Mouse (Mus musculus) CD4-positive helper T cell, adult 2 months (primary cell): Measurements from ENCODE around the gene Scaf11.
"Not testable (repeated sequence)": the region's sequence is repeated elsewhere in the genome, so short reads cannot be mapped to it uniquely, and the experiment has no call there.

Experiments
- DNase-seq: peaks from one replicate; pipeline ENCODE4 v3.0.0-alpha.2; 2012; ENCODE audit warnings: low read depth, missing footprints, low spot score

The Scaf11 gene

DNA sequence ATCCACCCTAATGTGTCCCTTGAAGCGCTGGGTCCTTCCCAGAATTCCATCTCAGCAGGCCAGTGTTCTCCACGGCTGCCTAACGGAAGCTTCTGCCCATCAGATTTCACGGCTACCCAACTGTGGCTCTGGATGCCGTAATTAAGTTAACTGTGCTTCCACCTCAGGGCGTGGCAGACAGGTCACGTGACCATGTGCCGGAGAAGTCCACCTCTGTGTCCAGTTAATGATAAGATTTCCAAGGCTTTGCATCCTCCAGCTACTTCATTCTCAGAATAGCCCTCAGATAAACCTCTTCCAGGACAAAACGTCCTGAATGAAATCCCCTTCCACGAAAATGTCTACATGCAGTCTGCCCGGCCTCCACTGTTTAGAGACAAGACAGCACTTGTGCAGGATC is 4.4 kb upstream of the Scaf11 start:
- DNase-seq: no peak

DNA sequence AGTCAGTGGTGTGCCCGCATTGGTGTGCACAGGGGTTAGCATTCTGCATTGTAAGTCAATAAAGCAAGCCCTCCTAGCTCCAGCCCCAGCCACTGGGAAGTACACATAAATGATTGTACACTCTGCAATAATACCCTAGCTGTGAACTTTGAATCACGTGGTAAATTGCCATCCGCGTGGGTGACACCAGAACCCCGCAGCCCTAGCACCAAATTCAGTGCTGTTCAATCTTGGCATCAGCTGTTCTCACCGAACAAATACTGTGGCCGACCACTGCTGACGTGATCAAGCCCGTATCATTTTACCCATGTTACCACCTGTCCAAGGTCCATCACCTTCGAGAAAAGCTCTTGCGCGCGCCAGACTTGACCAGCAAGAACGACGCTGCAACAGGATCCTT is 3.2 kb upstream of the Scaf11 start:
- no peak for DNase-seq

DNA sequence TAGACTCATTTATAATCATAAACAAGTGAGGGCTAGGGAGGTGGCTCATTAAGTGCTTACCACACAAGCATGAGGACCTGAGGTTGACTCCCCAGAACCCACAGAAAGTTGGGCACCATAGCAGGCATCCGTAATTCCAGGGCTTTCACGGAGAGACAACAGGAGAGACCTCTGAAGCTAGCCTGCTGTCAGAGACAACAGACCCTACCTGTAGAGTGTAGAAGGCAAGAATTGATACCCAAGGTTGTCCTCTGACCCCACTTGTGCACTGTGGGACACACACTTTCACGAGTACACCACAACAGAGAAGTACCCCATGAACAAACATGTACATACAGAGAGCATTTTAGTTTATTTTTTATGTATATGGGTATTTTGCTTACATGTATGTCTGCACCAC is 2.0 kb upstream of the Scaf11 start:
- no peak for DNase-seq

DNA sequence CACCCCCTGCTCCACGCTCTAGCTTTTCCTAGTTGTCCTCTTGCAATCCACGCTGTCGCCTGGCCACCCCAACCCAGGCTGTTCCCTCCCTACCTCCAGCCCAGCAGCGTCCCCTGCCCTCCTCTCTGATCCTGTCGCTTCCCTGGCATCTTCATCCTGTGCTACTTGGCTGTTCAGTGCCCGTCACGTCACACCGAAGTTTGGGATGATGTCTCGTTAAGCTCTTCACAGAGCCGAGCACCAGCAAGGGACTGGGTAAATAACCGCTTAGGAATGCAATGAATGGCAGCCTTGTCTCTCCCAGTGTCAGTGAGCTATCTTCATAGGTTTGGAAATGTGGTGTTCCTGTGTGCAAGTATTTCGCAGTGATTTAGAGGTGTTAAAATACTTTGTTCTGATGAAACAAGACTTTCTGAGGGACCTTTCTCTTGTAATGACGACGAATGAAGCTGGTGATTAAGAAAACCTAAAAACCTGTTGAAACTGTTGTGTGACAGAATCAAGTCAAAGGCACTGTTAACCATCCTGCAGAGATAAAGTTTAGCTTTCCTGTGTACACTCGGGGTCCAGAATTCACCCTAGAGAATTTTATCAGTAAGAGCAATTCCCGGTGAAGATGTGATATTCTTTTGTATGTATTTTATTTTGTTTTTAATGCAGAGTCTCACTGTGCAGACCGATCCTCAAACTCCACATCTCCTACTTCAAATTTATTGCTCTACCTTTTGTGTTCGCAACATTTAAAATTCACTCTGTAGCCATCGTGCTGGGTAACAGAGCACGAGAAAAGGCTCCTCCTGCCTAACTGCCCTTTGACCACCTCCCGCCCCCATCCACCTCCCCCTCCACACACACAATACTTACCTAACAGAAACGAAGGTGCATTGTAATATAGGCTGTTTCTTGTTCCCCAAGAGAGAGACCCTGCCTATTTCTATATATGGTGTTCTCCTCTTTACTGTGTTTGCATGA is 1.2 kb upstream of the Scaf11 start:
- no peak for DNase-seq

DNA sequence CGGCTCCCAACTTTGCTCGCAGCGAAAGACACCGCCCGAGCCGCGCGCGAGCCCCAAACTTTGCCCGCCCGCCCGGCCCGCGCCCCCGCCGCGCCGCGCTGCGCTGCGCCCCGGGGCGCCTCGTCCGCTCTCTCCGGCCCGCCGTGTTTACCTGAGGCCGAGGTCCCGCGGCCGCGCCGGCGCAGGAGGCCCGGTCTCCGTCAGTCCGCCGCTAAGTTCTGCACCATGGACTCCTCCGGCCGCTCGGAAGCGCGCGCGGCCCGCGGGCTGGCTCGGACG is 253 bp downstream of the Scaf11 start:
- no peak for DNase-seq

DNA sequence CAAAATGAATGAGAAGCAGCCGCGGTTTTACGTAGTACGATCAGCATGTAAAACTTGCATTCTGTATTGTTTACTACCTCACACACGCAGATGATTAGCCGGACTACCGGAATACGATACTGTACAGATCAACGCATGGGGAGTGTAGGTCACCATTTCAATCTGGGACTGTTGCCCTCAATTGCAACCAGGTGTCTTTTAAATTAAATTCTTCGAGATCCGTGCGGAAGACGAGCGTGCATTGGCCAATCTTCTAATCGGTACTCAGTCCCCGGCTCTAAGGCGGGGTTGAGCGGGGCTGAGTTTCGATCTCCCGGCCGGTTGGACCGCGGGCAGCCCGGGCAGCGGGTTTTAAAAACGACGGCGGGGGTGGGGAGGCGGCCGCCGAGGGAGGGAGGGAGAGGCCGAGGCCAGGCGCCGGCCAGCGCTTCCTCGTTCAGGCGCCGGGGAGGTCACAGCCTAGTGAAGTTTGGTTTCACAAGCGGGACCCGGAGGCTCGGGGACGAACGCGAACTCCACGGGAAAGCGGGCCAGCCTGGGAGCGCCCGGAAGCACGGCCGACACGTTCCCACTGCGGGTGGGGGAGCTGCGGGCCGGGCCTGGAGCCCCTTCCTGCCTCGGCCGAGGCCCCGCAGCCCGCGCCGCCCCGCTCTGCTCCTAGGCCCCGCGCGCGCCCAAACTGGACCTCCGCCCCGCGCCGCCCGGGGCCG is 747 bp downstream of the Scaf11 start:
- DNase-seq: peak; percentile 68

DNA sequence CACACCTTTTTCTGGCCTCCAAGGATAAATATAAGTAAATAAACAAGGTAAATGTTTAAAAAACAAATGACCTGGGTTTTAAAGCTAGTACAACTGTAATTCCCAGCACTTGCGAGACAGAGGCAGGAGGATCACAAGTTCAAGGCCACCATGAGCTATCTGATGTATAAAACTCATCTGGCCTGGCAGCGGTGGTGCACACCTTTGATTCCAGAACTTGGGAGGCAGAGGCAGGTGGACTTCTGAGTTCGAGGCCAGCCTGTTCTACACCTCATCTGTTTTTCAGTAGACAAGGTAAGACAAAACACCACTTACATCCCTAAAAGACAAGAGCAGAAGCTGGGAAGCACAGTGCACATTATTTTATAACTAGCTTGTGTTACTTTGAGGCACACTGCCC is 2.4 kb downstream of the Scaf11 start:
- DNase-seq: no peak

DNA sequence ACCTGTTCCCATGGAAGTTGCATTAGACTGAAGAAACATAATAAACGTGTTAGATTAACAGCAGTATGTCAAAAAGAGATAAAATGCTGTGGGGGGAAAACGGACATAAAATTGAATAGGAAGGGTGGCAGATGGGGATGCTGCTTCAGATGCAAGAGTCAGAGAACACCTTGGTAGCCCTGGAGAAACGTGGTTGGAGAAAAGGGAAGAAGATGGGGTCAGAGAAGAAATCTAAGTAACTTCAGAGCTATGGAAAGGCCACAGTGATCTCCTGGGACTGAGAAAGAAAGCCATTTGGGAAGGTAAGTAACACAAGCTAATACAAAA is 3.3 kb downstream of the Scaf11 start:
- DNase-seq: no peak

DNA sequence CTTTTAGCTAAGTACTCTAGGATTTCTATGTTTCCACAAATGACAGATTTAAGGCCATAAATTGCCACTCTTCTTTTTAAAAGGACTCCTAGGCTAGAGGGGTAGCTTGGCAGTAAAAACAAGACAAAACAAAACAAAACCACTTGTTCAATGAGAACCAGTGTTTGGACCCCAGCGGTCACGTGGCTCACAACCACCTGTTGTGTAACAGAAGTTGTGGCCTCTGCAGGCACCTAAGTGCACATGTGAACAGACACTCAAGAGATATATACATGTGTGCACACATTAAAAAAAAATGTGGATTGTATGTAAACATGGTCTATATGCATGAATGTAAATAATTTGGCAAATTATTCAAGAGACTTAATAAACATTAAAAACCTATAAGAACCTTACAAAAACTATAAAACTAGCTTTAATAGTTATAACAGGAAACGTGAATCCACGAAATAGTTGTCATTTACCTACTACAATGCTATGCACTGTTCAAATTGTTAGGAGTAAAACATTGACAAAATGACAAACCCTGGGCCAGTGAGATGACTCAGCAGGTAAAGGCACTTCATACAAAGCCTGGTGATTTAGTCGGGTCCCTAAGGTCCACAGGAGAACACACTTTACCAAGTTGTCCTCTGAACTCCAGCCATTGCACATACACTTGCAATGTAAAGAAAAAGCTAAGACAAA is 3.8 kb downstream of the Scaf11 start:
- no peak for DNase-seq

DNA sequence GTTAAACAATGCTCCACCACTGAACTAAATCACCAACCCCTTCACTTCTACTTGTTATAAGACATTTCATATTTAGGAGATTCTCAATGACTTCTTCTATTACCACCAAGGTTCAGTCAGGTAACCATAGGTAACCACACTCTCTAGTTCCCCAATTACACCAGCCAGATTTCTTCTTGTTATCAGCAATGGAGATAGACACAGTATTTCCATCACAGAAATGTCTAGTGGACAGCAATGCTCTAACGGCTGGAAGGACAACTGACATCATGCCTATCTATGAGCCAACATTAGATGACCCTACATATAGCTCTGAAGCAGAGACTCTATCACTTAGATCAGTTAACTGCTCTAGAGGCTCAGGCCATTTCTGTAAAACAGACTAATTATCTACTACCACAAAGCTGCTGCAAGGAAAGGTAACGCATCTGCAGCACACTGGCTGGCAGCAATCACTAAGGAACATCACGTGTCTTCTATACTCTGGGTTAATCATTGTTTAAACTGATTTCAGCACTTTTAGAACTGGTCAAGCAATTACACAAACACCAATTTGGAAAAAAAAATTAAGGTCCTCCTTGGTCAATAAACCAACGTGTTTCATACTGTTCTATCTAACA is 4.9 kb downstream of the Scaf11 start:
- DNase-seq: no peak

DNA sequence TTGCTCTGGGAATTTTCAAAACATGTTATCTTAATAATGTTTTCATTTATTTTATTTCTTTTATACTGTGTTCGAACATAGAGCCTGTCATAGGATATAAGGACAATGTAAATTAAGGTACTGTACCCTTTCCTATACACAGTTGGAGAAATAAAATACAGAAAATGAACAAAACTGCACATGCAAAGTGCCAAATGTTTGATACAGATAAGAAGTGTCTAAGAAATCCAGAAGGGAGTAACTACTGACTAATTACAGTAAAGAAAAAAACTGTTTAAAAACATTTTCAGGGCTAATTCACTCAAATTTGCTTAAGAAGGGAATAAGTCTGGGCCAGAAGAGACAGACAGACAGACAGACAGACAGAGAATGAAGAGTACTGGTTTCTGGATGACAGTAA is 7.3 kb downstream of the Scaf11 start:
- no peak for DNase-seq

DNA sequence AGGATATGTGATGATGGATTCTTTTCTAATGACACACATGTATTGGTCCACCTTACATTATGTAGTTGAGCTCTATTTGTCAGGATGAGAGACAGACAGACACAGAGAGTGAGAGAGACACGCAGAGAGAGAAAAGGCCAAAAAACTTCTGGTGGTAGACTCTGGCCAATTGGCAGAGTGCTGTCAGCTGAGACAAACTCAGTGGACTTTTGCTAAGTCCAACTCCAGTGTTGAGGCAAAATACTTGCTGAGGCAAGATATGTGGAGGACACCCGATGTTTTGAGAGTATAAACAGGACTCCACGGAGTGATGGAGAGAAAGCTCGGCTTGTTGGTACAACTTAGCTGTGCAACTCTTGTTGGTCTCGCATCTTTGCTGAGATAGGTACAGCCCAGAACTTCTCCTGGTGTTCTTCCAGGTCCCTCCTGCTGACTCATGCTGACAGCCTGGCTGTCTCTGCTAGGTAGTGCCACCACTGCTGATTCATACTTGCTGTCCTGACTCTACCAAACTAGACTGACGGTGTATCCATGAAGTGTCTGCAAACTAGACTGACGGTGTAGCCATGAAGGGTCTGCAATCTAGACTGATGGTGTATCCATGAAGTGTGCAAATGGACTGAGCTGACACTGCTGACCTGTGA is 11.9 kb downstream of the Scaf11 start:
- no peak for DNase-seq

DNA sequence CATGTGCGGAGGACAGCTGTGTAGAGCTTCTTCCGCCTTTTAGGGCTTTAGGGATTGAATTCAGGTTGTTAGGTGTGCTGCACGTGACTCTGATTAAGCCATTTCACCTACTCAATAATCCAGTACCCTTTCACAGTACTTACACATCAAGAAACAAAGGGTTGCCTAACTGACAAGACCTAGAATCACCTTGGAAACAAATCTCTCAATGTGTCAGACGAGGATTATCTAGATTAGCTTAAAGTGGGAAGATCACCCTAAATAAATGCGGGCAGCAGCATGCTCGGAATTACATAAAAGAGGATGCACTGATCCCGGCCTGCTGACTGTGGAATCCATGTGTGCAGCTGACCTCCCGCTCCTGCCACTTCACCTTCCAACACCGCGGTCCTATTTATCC is 13.9 kb downstream of the Scaf11 start:
- no peak for DNase-seq

DNA sequence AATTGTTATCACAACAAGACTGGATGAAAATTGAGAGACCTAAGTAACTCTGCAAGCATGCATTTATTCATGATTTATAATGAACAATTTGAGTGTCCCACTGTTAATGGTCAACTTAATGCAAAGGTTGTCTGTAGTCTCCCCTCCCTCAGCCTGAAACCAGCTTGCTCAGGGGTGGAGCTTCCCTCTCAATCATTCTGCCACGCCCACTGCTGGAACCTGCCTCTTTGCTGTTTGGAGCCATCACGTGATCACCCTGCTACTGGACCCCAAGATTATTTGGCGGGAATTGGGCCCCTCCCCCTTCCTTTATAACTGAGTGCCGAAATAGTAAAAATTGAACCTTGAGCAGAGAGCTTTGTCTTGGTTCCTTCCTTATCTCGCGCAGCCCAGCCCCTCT is 19.2 kb downstream of the Scaf11 start:
- DNase-seq: not testable (repeated sequence)

DNA sequence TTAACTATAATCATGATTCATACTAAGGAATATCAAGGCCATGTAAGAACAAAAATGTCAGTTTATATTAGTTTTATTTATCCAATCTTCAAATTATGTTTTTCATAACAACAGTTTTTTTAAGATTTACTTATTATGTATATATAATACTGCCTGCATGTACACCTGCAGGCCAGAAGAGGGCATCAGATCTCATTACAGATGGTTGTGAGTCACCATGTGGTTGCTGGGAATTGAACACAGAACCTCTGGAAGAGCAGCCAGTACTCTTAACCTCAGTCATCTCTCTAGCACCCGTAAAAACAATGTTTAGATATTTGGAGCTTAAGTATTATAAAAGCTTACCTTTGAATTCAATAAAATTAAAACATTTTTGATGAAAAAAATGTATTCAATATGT is 26.4 kb downstream of the Scaf11 start:
- DNase-seq: no peak

DNA sequence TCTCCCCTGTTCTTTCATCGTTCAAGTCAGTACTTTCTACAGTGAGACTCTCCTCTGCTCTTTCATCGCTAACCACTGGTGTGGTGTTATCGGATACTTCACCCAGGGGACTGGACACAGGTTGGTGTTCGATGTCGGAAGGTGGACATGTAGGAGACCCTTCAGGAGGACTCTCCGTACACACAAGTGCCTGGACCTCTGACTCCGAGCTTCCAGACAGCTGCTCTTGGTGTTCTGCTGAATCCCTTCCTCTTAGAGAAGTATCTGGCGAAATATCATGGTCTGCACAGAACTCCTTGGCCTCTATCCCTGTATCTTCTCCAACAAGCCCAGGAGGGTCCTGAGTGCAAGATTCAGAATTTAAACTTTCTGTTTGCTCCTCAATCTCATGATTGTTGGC is 40.7 kb downstream of the Scaf11 start:
- no peak for DNase-seq

DNA sequence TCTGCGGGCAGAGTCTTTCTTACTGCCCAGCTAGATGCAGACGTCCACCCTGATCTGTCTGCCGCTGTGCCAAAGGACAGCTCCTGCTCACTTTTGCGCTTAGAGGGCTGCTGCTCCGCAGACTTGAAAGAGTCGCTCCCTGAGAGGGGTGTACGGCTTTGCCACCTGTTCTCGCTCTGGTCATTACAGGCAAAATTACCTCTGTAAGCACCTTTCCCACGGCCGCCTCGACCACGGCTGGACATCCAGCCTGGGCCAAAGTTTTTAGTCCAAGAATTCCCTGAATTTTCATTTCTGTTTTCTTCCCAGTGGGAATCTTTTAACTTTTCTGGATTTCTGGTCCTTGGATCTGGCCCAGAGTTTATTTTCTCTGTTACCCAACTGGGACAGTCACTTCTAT is 42.5 kb downstream of the Scaf11 start:
- no peak for DNase-seq

DNA sequence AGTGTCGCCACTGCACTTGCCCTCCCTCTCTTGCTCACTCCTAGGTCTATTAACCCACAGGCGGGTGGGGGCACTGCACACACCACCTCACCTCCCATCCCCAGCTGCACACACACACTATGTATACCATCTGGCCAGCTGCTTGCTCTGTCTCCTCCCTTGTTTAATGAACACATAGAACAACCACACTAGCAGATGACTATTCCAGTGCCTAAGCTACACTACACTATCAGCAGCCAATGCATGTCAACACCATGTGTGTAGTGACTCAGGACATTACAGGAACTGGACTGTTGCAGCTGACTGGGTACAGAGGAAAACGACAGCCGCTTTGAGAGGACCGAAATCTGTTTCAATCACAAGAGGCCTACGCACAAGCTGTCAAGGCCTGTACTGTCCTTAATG is 51.9 kb downstream of the Scaf11 start:
- no peak for DNase-seq

DNA sequence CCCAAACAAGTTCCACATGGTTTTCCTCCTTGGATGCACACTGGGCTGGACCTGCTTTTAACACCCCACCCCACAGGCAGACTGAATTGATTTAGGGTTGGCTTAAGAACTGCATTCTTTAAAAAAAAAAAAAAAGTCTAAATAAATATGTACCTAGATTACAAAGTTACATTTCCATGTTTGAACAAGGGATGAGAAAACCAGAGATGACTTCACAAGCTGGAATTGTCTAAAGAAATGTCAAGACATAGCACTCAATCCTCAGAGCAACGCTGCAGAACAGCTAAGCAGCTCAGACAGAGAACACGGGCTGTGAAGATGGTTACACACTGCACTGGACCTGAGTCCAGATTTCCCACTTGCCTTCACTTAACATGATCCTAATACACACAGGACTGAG is 53.5 kb downstream of the Scaf11 start:
- no peak for DNase-seq

DNA sequence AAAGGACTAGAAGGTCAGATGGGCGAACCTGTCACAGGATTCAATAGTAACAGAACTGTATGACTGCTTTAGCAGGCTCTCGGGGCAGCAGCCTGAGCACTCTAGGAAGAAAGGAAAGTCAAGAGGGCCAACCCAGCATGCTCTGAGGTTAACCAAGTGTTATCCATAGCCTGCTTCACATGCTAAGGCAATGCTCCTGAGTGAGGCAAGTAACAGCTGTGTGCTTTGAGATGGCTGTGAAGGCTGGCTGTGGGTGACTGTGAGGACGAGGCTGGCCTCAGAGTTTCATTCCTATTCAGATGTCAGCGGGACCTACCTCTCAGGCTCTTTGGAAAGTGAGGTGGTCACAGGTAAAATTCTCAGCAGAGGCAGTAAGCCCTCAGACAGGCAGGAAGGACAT is 54.4 kb downstream of the Scaf11 start:
- DNase-seq: no peak

DNA sequence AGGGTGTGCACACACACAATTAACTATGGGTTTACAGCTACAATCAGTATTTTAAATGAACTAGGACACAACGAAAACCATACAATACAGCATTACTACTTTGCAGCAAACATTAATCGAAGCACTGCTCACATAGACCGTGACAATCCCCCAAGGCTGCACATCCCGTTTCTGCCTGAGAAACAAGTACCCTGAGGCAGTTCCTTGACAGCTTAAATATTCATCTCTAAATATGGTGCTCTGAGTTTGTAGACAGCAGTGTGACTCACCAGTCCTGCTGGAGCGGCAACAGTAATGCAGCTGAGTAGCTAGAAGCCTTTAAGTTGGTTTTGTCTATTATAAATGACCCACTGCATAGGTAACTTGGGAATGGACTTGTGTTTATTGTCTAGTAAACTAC is 55.1 kb downstream of the Scaf11 start:
- DNase-seq: no peak

DNA sequence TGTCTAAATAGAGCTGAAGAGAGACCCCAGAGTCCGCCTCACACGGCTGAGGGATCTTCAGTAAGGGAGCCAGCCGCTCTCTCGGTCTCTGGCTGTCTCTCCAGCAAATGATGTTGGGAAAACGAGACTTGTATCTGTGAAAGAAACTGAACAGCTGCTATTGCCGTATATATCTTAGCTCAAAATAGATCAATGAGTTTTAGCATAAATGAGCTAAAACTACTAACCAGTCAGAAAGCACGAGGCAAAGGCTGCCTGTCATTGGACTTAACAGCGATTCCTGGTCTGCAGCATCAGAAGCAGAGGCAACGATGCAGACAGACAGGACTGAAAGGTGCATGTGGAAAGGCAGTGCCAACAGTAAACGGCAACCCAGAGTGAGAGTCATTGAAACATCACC is 62.3 kb downstream of the Scaf11 start:
- DNase-seq: no peak
